Mouse (Mus musculus) lung, embryonic 14.5 days (tissue): ENCODE data around the gene a. TPM values are rescaled to one million over a fixed set of nuclear protein-coding genes. Genes with fewer than 3 reads are reported as not detected.

Experiments
- ATAC-seq: fragments of 200-750 bp; cut with Nextera tagmentation; 2 replicates; pipeline ENCODE4 v1.8.0; 2017; ENCODE audit warnings: mild to moderate bottlenecking, moderate TSS enrichment, moderate library complexity; ENCODE audit not compliant: insufficient read depth
- DNase-seq: peaks from one replicate; pipeline ENCODE4 v3.0.0-alpha.2; 2015
- H3K27ac ChIP-seq: fragments of 300-500 bp; sonication (generic); 2 replicates; pipeline ENCODE4 v1.5.1; 2014; ENCODE audit warnings: low read depth, mild to moderate bottlenecking, moderate library complexity
- H3K27me3 ChIP-seq: fragments of 300-500 bp; sonication (generic); 2 replicates; pipeline ENCODE4 v1.6.1; 2014; ENCODE audit warnings: low read length, control low read depth; ENCODE audit not compliant: insufficient read depth
- H3K36me3 ChIP-seq: fragments of 300-500 bp; sonication (generic); 2 replicates; pipeline ENCODE4 v1.6.1; 2014; ENCODE audit warnings: control low read depth; ENCODE audit not compliant: insufficient read depth
- H3K4me1 ChIP-seq: fragments of 300-500 bp; sonication (generic); 2 replicates; pipeline ENCODE4 v1.6.1; 2014; ENCODE audit warnings: antibody characterized with exemption, control low read depth; ENCODE audit not compliant: insufficient read depth
- H3K4me2 ChIP-seq: fragments of 300-500 bp; sonication (generic); 2 replicates; pipeline ENCODE4 v1.6.1; 2014; ENCODE audit warnings: mild to moderate bottlenecking
- H3K4me3 ChIP-seq: fragments of 300-500 bp; sonication (generic); 2 replicates; pipeline ENCODE4 v1.5.1; 2014; ENCODE audit warnings: low read depth, low read length
- H3K9ac ChIP-seq: fragments of 300-500 bp; sonication (generic); 2 replicates; pipeline ENCODE4 v1.6.1; 2014
- H3K9me3 ChIP-seq: fragments of 300-500 bp; sonication (generic); 2 replicates; pipeline ENCODE4 v1.6.1; 2016; ENCODE audit warnings: low read depth, low read length, control low read depth
- CTCF ChIP-seq: IDR thresholded peaks from 2 replicates; pipeline ENCODE4 v1.5.1; 2016; ENCODE audit warnings: antibody characterized with exemption, low read depth
- WGBS: fragments of 180-500 bp; shearing (Covaris S2); extraction: QIAGEN DNeasy Blood & Tissue Kit; methylation state at CpG from one replicate; pipeline ENCODE4 v1.1.7; 2014; 5-methylcytosine and 5-hydroxymethylcytosine counted together
- polyA plus RNA-seq: library from polyadenylated mRNA; unstranded; fragments of >200 nt; fragmentation: Nextera tagmentation; extraction: Ambion mirVana; gene quantifications from 2 replicates; pipeline ENCODE4 v1.2.1, GENCODE M21; 2014

a gene
- polyA plus RNA-seq, 1 experiment from 2014 or later: not detected

DNA sequence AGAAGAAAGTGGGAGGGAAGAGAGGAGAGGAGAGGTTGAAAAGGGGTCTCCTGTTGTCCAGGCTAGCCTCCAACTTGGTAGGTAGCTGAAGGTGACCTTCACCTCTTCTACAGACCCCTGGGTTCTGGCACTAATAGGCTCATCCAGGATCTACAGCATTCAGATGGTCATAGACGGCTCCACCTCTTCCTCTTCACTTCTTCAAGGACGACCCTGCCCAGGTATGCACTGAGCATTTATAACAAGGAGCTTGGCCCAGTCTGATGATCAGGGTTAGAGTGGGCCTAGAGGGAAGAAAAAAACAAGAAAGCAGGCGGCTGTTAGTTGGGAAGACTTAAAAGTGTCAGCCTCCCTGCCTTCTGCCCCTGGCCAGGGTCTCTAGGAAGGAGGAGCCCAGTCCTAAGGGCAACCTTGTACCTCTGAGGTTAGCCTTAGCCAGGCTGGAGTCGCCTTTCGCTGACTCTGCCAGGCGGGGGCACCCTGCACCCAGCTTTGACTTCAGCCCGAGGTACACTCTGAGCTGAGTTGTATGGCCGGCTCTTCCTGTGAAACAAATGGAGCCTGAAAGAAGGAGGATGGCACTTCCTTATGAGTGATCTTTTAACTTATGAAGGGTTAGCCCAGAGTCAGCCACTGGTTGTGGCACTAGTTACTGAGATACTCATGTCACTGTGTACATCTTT lies 291.1 kb downstream of the a start:
- Histone ChIP-seq H3K4me1 (no peaks in the 10 kb centered on the region), H3K36me3 (no peaks in the 10 kb centered on the region), H3K4me2 (no peak overlapping the region), H3K27me3 (no peaks in the 10 kb centered on the region), H3K9ac (no peak overlapping the region), H3K4me3 (no peak overlapping the region), H3K27ac (no peak overlapping the region), H3K9me3 (no peaks in the 10 kb centered on the region)
- peak; percentile 76 for DNase-seq
- TF ChIP-seq CTCF: peak; percentile 69
- peak; percentile 76 for ATAC-seq
- WGBS: 16% methylated on average over 8 of the region's 8 CpGs

GRCm38 (mm10) chr2:155084546-155084945 lies 293.3 kb downstream of the a start:
- DNase-seq: no peak
- Histone ChIP-seq H3K4me2 (no peak overlapping the region), H3K9ac (no peak overlapping the region), H3K36me3 (no peaks in the 10 kb centered on the region), H3K4me1 (no peaks in the 10 kb centered on the region), H3K27ac (no peak overlapping the region), H3K4me3 (no peak overlapping the region), H3K9me3 (no peaks in the 10 kb centered on the region), H3K27me3 (no peaks in the 10 kb centered on the region)
- WGBS: 78% methylated on average over 5 of the region's 5 CpGs
- ATAC-seq: no peak
- no peak for TF ChIP-seq CTCF

DNA sequence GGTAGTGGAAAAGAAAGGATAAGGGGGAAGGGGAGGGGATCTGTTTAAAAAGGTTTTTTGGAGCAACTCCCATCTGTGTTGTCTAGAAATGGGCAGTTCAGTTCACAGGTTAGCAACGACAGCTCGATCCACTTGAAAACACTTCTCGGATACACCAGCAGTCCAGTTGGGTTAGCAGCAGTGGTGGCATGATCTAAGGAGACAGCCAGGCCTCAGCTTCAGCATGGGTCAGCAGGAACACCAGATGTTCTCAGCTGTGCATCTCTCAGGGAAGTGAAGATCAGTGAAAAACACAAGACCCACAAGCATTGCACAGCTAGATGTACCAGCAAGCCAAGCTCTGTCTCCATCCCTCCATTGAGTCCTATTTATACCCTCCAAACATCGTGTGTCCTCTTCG lies 295.1 kb downstream of the a start:
- Histone ChIP-seq H3K4me1 (no peaks in the 10 kb centered on the region), H3K4me3 (no peak overlapping the region), H3K27me3 (no peaks in the 10 kb centered on the region), H3K27ac (no peak overlapping the region), H3K36me3 (no peaks in the 10 kb centered on the region), H3K4me2 (no peak overlapping the region), H3K9me3 (no peaks in the 10 kb centered on the region), H3K9ac (no peak overlapping the region)
- no peak for DNase-seq
- no peak for ATAC-seq
- TF ChIP-seq CTCF: no peak
- 81% methylated on average over 5 of the region's 5 CpGs for WGBS

- Histone ChIP-seq H3K9me3 (no peaks in the 10 kb centered on the region), H3K36me3 (no peaks in the 10 kb centered on the region), H3K9ac (no peak overlapping the region), H3K4me1 (no peaks in the 10 kb centered on the region), H3K4me2 (no peak overlapping the region), H3K27me3 (no peaks in the 10 kb centered on the region), H3K27ac (no peak overlapping the region), H3K4me3 (no peak overlapping the region)
- ATAC-seq (no peak), DNase-seq (no peak)
- TF ChIP-seq CTCF: no peak
- 58% methylated on average over 6 of the region's 6 CpGs for WGBS
These were observed 297.1 kb downstream of the a start for GRCm38 (mm10) chr2:155088264-155088663.

- no peak for DNase-seq
- Histone ChIP-seq H3K4me3 (no peak overlapping the region), H3K27ac (no peak overlapping the region), H3K36me3 (no peaks in the 10 kb centered on the region), H3K27me3 (no peaks in the 10 kb centered on the region), H3K9me3 (no peaks in the 10 kb centered on the region), H3K9ac (no peak overlapping the region), H3K4me1 (no peaks in the 10 kb centered on the region), H3K4me2 (no peak overlapping the region)
- ATAC-seq: no peak
- no peak for TF ChIP-seq CTCF
- WGBS: 52% methylated on average over 13 of the region's 13 CpGs
These were observed 299.9 kb downstream of the a start for GRCm38 (mm10) chr2:155090909-155091742.

DNA sequence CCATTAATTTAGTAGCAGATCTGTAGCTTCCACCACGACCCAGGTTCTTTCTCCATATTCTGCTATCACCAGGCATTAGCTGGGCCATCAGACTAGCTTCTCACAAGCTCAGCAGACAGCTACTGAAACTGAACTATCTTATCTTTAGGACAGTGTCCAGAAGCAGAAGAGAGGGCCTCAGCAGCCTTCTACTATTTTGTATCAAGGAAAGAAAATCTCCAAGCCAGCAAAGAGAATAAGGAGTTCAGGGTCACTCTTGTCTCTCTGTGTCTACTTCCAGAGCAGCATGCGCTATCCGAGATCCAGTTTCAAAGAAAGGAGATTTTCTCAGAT lies 300.5 kb downstream of the a start:
- Histone ChIP-seq H3K36me3 (no peaks in the 10 kb centered on the region), H3K9me3 (no peaks in the 10 kb centered on the region), H3K4me1 (no peaks in the 10 kb centered on the region), H3K27ac (no peak overlapping the region), H3K4me3 (no peak overlapping the region), H3K27me3 (no peaks in the 10 kb centered on the region), H3K9ac (no peak overlapping the region), H3K4me2 (no peak overlapping the region)
- DNase-seq: no peak
- no peak for TF ChIP-seq CTCF
- no peak for ATAC-seq
- WGBS: 73% methylated on average over 3 of the region's 3 CpGs

- DNase-seq (no peak), ATAC-seq (no peak)
- H3K4me2 ChIP-seq: no peak overlapping the region
- TF ChIP-seq CTCF: no peak
- H3K4me1 ChIP-seq: no peaks in the 10 kb centered on the region
- no peaks in the 10 kb centered on the region for H3K9me3 ChIP-seq
- no peaks in the 10 kb centered on the region for H3K36me3 ChIP-seq
- H3K27ac ChIP-seq: no peak overlapping the region
- WGBS: 24% methylated on average over 4 of the region's 4 CpGs
- H3K27me3 ChIP-seq: no peaks in the 10 kb centered on the region
- no peak overlapping the region for H3K9ac ChIP-seq
- no peak overlapping the region for H3K4me3 ChIP-seq
These were observed 302.2 kb downstream of the a start for GRCm38 (mm10) chr2:155093418-155093817.
